Mouse (Mus musculus) ES-E14 (cell line): ENCODE measurements around the gene Chpf.

Experiments used
- HCFC1 ChIP-seq: IDR thresholded peaks from 2 replicates; pipeline ENCODE4 v1.6.1; 2012; ENCODE audit warnings: low read length, inconsistent platforms, borderline replicate concordance; ENCODE audit not compliant: insufficient read depth
- MAFK ChIP-seq: IDR thresholded peaks from 2 replicates; pipeline ENCODE4 v1.6.1; 2014; ENCODE audit warnings: mild to moderate bottlenecking, low read depth, low read length, inconsistent platforms; ENCODE audit not compliant: insufficient read depth
- ZC3H11A ChIP-seq: IDR thresholded peaks from 2 replicates; pipeline ENCODE4 v1.6.1; 2012; ENCODE audit warnings: low read depth, mild to moderate bottlenecking, inconsistent platforms, low read length, borderline replicate concordance
- ZNF384 ChIP-seq: IDR thresholded peaks from 2 replicates; pipeline ENCODE4 v1.6.1; 2012; ENCODE audit warnings: low read depth, low read length, inconsistent platforms

DNA sequence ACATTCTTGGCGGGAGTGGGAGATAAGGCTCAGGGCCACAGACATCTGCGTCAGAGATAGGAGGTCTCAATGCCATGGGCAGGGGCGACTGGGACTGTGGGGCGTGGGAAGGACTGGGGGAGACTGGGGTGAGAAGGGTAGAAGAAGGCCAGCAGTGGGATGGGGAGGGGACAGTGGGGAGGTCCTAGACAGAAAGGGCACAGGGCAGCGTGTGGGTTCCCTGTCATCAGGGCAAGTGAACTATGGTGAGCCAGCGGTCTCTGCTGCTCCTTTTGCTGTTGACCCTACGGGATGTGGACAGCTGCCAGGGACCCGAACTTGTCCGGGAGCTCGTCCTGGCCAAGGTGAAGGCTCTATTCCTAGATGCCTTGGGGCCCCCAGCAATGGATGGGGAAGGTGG, 27.9 kb upstream of the Chpf start, which contains the start of gene Inha:
- no peak for TF ChIP-seq ZC3H11A
- TF ChIP-seq MAFK: no peak
- TF ChIP-seq ZNF384: no peak
- no peak for TF ChIP-seq HCFC1
